Mouse (Mus musculus) brain, embryonic 14.5 days (tissue): ENCODE results near the gene Tor1a.

Experiments used
- CTCF ChIP-seq: fragments of 200-500 bp; IDR thresholded peaks from 2 replicates; pipeline ENCODE4 v1.5.1; 2012; ENCODE audit warnings: inconsistent platforms, mild to moderate bottlenecking, moderate library complexity, borderline replicate concordance; ENCODE audit not compliant: insufficient read depth, insufficient read length; ENCODE audit errors: extremely low read depth
- POLR2A ChIP-seq: fragments of 200-500 bp; IDR thresholded peaks from 2 replicates; pipeline ENCODE4 v1.6.1; 2012; ENCODE audit warnings: mild to moderate bottlenecking, inconsistent platforms, borderline replicate concordance; ENCODE audit not compliant: poor library complexity, insufficient read depth, insufficient read length, severe bottlenecking; ENCODE audit errors: extremely low read depth

GRCm38 (mm10) chr2:30990221-30990620 is 22.5 kb upstream of the Tor1a start:
- TF ChIP-seq POLR2A, result no peak
- no peak for TF ChIP-seq CTCF
